Mouse (Mus musculus) spleen, postnatal 36 days (tissue): Measurements from ENCODE around the gene Kirrel.

ENCODE experiments used
- DNase-seq, 2 experiments: peaks; one replicate each; pipeline ENCODE4 v3.0.0; 2022; ENCODE audit warnings: low spot score in 2 of 2, mixed read lengths in 1 of 2

Kirrel gene

DNA sequence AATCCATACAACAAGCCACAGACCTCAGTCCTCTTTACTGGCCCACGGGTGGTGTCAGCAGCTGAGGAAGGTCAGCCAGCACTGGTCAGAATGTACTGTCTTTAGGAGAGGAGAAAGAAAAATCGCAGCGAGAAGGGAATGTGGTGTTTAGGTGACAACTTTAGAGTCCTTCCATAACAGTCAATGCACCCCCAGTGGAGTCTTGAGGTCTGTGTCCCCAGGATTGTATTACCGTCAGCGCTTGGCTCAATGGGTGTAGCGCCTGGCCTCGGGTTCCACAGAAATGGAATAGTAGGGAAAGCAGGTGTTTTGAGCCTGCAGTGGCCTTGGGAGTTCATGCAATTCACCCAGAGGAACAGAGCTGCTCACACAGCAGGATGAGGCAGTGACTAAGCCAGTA is 95.2 kb downstream of the Kirrel start:
- no peak for DNase-seq

DNA sequence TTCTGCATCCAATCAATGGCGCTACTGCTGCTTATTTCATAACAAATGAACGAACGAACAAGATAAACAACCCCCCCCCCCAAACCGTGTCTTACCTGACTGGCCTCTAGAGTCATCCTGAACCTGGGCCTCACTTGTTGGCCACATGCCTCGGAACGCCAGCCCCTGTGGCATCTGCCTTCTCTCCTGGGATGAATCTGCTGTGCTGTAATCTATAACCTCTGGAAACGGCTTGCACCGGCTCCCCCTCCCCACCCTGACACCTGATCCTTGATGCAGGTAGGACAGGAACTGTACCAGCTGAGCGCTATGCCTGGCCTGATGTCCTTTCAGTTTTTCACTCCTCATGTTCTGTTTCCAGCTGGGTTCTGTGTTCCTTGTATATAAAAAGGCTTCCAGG is 96.9 kb downstream of the Kirrel start:
- DNase-seq, result no peak

DNA sequence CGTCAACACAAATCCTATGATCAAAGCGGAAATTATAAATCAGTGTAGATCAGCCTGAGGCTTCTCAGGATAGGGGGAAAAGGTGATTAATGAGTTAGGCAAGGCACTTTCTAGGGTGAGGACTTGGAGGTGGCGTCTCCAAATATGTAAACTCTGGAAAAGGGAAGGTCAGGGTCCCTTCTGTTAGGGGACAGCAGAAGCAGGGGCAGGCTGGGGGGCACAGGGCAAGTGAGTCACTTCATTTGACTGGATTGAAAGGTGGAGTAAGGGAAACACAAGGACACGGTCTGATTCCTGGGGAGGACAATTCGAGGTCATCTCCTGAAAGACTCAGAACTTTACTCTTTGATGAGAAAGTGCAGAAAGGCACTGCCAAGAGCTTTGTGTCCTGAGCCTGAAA is 97.6 kb downstream of the Kirrel start:
- DNase-seq, result no peak

DNA sequence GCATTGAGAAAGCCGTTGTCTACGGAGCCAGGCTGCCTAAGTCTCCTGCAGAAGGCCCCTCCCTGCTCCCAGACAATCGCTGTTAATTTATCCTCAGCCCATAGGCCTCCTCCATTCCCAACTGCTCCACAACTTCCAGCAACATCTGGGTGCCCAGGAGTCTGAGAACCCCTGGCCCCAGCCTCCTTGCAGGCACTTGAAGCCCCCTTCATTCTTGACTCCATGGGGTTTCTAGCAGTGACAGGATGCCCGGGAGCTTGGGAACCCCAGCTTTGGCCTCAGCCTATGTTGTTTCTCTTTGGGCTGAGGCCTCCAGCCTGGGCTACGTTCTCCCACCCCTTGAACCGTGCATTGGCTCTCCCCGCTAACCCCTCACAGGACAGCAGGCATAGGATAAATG is 98.4 kb downstream of the Kirrel start:
- DNase-seq, result no peak

DNA sequence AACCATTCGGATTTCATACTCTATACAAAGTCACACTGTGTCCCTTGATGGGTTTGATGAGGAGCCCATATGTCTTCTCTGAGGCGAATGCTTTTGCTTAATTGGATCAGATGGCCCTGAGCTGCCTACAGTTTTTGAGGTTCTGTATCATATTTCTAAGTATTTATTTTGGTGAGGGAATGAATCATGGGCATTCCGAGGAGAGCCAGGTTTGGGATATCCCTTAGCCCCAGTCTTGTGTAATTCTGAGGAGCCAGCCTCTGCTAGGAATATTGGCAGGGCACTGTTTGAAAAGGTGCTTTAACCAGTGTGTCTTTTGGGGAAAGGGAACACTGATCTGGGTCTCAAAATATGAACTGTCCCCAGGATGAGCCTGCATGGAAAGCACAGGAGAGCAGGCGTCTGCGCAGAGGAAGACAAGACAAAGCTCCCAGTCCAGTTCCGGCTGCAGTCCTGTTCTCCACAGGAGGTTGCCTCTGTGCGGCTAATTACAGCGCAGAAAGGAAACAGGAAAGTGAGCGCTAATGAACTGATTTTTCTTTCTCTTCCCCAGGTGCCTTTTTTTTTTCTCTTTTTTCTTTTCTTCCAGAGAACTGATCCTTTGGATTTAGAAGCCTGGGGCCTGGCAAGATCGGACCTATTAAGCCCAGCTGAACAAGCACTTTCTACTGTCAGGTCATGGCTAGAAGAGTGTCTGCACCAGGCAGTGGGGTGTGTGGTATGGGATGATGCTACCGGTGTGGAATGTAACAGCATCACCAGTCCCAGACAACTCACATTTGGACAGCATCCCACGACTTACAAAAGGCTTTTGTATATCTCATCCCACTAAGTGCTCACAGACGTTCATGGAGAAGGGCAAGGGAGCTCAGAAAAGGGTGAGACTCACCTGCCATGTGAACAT is 101.7 kb downstream of the Kirrel start:
- no peak for DNase-seq

DNA sequence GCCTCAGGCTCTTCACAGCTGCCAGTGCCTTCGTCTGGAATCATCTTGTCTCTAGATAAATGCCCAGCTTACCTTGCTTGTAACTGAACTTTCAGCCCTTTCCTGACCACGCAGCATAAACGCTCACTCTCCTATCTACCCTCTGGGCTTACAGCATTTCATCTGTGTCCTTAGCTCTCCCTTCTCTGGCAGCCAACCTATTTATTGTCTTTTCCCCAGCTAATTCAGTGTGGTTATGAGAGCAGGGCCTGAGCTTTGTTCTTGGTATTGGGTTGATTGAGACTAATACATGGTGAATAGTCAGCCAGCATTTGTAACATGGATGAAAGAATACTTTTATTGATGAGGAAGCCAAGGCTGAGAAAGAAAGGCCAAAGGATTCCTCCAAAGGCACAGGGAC is 102.4 kb downstream of the Kirrel start:
- DNase-seq, result no peak

DNA sequence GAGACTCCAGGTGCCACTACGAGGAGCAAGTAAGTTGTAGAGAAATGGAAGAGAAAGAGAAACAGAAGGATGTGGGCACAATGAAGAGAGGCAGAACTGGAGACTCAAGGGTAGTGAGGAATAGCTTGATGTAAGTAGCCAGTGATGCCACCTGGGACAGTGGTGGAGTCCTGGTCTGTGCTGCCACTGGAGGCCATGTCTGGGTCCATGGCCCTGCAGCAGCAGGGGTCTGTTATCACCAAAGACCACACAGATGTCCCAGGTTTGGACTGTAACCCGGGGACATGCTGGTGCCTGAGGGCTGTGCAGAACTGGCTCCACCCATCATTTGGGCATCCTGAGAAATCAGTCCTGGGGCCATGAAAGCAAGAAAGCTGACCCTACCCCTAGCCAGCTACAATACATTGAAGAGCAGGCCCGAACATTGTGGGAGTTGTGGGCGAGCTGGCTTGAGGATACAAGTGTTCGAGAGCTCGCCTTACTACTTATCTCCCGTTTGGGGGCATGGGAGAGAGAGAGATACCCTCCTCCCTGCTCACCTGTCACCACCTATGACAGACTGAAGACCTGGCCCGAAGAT is 107.1 kb downstream of the Kirrel start:
- DNase-seq, result no peak

DNA sequence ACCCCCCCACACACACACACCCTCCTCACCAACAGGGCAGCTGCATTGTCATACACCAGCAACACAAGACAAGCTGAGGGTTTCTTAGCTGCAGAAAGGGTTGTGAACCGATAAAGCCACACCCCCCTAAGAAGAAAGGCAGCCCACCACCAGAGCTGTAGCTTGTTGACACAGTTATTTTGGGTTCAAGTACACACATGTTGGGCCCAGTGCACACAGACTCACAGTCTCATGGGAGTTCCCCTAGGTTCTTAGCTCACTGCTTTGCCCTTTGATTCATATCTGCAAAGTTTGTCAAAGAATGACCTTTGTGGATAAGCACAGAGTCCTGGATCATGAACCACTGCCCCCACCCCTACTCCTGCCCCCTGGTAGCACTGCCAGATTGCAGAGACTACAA is 120.6 kb downstream of the Kirrel start:
- DNase-seq, result no peak

DNA sequence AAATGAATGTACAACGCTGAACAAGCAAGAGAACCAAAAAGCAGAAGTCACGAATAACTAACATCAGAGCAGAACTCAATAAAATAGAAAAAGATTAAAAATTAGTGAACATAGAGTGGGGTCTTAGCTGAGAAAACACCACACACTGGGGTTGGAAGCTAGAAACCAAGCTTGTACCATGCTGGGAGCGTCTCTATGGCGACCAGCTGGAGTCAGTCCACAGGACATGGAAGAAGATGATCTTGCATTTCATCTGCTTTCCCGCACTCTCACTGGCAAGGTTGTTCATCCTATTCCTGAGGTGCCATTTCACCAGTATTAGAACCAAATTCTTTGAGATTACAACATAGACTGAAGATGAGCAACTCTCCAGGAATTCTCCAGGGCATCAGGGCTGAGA is 126.7 kb downstream of the Kirrel start:
- DNase-seq, result no peak

DNA sequence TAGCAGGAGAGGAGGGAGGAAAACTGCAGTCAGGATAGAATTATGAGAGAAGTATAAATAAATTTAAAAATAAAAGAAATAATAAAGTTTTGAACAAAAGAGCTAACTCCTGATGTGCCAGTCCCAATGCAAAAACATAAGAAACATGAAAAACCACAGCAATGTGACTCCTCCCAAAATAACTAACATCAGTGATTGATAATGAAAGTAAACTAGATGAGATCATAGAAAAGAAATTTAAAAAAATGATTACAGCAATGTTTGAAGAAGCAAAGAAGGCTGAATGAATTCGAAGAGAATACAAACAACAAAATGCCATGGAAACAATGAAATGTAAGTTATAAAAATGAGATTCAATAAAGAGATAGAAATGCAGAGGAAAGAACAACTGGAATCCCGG is 132.8 kb downstream of the Kirrel start:
- DNase-seq, result no peak

DNA sequence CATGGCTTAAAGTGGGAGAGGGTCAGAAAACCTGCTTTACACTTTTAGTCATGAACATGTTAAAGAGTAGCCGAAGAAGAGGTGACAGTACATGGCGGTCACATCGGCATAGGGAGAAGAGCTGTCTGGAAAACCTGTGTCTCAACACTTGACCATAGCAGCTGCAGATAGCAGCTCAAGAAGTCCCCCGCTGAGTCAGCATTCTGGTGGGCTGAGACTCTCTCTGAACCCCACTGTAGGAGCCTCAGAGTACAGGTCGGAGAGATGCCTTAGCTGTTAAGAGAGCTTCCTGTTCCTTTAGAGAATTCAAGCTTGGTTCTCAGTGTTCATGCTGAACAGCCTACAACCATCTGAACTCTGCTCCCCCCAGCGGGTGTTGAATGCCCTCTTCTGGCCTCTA is 136.0 kb downstream of the Kirrel start:
- no peak for DNase-seq

DNA sequence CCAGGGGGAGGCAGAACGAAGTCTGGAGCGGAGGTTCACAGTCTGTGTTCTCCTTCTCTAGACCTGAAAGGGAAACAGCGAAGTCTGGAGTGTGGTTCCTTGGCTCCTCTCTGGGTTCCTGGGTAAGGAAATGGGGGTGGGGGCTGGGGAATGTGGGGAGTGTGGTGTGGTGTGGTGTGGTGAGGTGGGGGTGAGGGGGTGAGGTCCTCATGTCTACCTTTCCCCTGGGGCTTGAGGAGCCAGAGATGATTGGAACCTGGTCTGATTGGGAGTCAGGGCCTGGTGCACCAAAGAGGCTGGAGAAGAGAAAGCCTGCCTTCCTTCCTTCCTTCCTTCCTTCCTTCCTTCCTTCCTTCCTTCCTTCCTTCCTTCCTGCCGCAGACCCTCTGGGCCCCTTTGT is 140.5 kb downstream of the Kirrel start:
- DNase-seq, result no peak

DNA sequence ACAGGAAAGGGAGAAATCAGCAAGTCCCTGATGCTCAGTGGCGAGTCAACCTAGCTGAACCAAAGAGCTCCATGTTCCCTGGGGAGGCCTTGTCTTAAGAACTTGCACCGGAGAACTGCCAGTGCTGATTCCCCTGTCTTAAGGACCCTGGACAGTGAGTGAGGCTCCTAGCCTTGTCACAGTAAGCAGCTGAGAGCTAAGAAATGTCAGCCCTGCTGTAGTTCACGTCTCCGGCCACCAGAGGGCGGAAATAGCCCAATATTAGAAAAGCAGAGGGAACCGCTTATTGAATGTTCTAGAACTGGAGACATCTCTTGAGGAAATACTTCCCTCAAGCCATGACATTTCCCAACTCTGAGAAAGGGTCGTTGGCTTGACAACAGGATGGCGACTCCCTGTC is 141.2 kb downstream of the Kirrel start:
- peak; percentile 58 to 65 for DNase-seq

DNA sequence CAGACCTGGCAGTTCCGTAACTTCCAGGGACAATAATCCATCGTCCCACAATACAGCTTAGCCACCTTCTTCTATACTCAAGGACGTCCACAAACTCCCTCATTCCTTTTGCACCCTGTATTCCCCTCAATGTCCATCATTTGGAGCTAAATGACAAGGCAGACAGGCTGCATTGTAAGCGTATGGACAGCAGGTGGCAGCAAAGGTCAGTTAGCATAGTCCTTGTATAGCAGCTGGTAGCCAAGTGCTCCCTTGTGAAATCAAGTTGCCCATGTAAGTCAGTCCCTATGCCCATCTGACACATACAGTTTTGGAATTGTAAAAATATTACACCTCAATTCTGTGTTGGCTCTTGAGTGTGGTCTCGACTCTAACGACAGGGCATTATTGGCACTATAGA is 143.7 kb downstream of the Kirrel start:
- DNase-seq, result peak; percentile 22 to 45
